Mouse (Mus musculus) spleen, adult 12 weeks (tissue): ENCODE results near the gene Cd276.

Experiments
- DNase-seq: peaks from one replicate; pipeline ENCODE4 v3.0.0; 2022; ENCODE audit warnings: low spot score

Cd276 gene

GRCm38 (mm10) chr9:58513749-58514148 lies 41.5 kb downstream of the Cd276 start:
- no peak for DNase-seq

- DNase-seq, result no peak
These were observed 44.8 kb downstream of the Cd276 start for GRCm38 (mm10) chr9:58510452-58510851.

GRCm38 (mm10) chr9:58507216-58508005 lies 47.8 kb downstream of the Cd276 start:
- DNase-seq, result no peak

- DNase-seq, result no peak
These were observed 54.3 kb downstream of the Cd276 start for GRCm38 (mm10) chr9:58500946-58501345.

- no peak for DNase-seq
These were observed 57.3 kb downstream of the Cd276 start for GRCm38 (mm10) chr9:58497942-58498341.

GRCm38 (mm10) chr9:58496470-58497182 lies 58.6 kb downstream of the Cd276 start:
- no peak for DNase-seq

- no peak for DNase-seq
These were observed 60.2 kb downstream of the Cd276 start for GRCm38 (mm10) chr9:58495035-58495434.

GRCm38 (mm10) chr9:58490391-58490790 lies 64.8 kb downstream of the Cd276 start:
- DNase-seq, result no peak

- DNase-seq, result no peak
These were observed 65.4 kb downstream of the Cd276 start for GRCm38 (mm10) chr9:58489865-58490165.

GRCm38 (mm10) chr9:58489133-58489864 lies 65.9 kb downstream of the Cd276 start:
- no peak for DNase-seq

GRCm38 (mm10) chr9:58487851-58488801 lies 67.1 kb downstream of the Cd276 start, which contains the start of gene Insyn1:
TSS of gene Insyn1 (plus strand) at chr9:58488603.
- DNase-seq, result no peak

- DNase-seq, result no peak
These were observed 68.2 kb downstream of the Cd276 start for GRCm38 (mm10) chr9:58487076-58487475.
